Mouse (Mus musculus) embryonic facial prominence, embryonic 11.5 days (tissue): Measurements from ENCODE around the gene Nudt14. TPM values are rescaled to one million over a fixed set of nuclear protein-coding genes. Genes with fewer than 3 reads are reported as not detected.

Source experiments
- ATAC-seq: fragments of 200-750 bp; cut with Nextera tagmentation; replicated peaks from 2 replicates; pipeline ENCODE4 v1.8.0; 2017; ENCODE audit warnings: low read depth; ENCODE audit not compliant: insufficient number of reproducible peaks, low FRiP score, low TSS enrichment
- DNase-seq: peaks from one replicate; pipeline ENCODE4 v3.0.0-alpha.2; 2015; ENCODE audit warnings: low spot score
- H3K27ac ChIP-seq: fragments of 300-500 bp; sonication (generic); replicated peaks from 2 replicates; pipeline ENCODE4 v1.5.1; 2014; ENCODE audit warnings: mild to moderate bottlenecking, low read depth, low read length, control low read depth
- H3K27me3 ChIP-seq: fragments of 300-500 bp; sonication (generic); 2 replicates; pipeline ENCODE4 v1.6.1; 2014; ENCODE audit warnings: mild to moderate bottlenecking, low read length, moderate library complexity, mixed read lengths; ENCODE audit not compliant: control insufficient read depth, insufficient read depth
- H3K36me3 ChIP-seq: fragments of 300-500 bp; sonication (generic); replicated peaks from 2 replicates; pipeline ENCODE4 v1.6.1; 2014; ENCODE audit warnings: low read depth, mild to moderate bottlenecking, low read length, moderate library complexity, mixed read lengths; ENCODE audit not compliant: control insufficient read depth, insufficient read depth
- H3K4me1 ChIP-seq: fragments of 300-500 bp; sonication (generic); 2 replicates; pipeline ENCODE4 v1.6.1; 2014; ENCODE audit warnings: low read length, mixed read lengths; ENCODE audit not compliant: control insufficient read depth, insufficient read depth
- H3K4me2 ChIP-seq: fragments of 300-500 bp; sonication (generic); 2 replicates; pipeline ENCODE4 v1.6.1; 2014; ENCODE audit warnings: low read depth, mild to moderate bottlenecking, control low read depth, low read length, moderate library complexity
- H3K4me3 ChIP-seq: fragments of 300-500 bp; sonication (generic); 2 replicates; pipeline ENCODE4 v1.5.1; 2014; ENCODE audit warnings: low read depth, low read length, control low read depth
- H3K9ac ChIP-seq: fragments of 300-500 bp; sonication (generic); replicated peaks from 2 replicates; pipeline ENCODE4 v1.6.1; 2014; ENCODE audit warnings: mild to moderate bottlenecking, control low read depth, low read length
- H3K9me3 ChIP-seq: fragments of 300-500 bp; sonication (generic); replicated peaks from 2 replicates; pipeline ENCODE4 v1.6.1; 2016; ENCODE audit warnings: mild to moderate bottlenecking, low read length, inconsistent platforms, mixed read lengths; ENCODE audit not compliant: control insufficient read depth
- WGBS: fragments of 180-500 bp; shearing (Covaris S2); extraction: QIAGEN DNeasy Blood & Tissue Kit; methylation state at CpG from one replicate; pipeline ENCODE4 v1.1.7; 2014; 5-methylcytosine and 5-hydroxymethylcytosine counted together
- polyA plus RNA-seq: library from polyadenylated mRNA; unstranded; fragments of >200 nt; fragmentation: Nextera tagmentation; extraction: Ambion mirVana; gene quantifications from 2 replicates; pipeline ENCODE4 v1.2.1, GENCODE M21; 2014

The Nudt14 gene
- 75.8 and 83.4 TPM in 2 replicates for polyA plus RNA-seq

- peak; percentile 66 for ATAC-seq
- H3K9ac ChIP-seq = peak within 1 kb of the TSS; percentile 81
- no peaks in the 10 kb centered on the region for H3K36me3 ChIP-seq
- H3K4me2 ChIP-seq = peak within 1 kb of the TSS; percentile 62
- 1% methylated on average over 52 of the region's 58 CpGs for WGBS
- peak; percentile 82 for DNase-seq
- no peaks in the 10 kb centered on the region; the same call in 1 of the 2 replicates for H3K27me3 ChIP-seq
- H3K9me3 ChIP-seq = no peaks in the 10 kb centered on the region
- peak within 1 kb of the TSS; percentile 35 for H3K27ac ChIP-seq
- H3K4me3 ChIP-seq = peak within 1 kb of the TSS; percentile 75
- no peaks in the 10 kb centered on the region for H3K4me1 ChIP-seq
Observed at GRCm38 (mm10) chr12:112941776-112942713, at the start of gene Nudt14. Gene Nudt14 (minus strand): TSS chr12:112942124.

DNA sequence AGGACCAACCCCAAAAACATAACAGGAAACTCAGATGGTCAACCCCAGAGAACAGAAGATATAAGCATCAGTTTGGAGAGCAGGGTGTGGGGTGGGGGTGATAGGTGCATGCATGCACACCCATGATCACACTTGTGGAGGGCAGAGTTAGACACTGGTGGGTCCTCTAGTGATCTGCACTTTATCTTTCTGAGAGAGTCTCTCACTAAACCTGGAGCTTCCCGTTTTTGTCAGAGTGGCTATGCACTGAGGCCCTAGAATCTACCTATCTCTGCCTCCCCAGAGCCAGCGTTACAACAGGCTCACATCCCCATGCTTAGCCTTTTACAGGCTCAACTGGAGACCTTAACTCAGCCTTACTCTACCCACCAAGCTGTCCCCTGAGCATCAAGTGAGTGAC lies 49.5 kb upstream of the Nudt14 start:
- ATAC-seq (no peak), DNase-seq (no peak)
- Histone ChIP-seq H3K4me3 (no peak overlapping the region), H3K36me3 (peaks cover 4% of the 10 kb centered on the region), H3K9me3 (no peaks in the 10 kb centered on the region), H3K27me3 (no peaks in the 10 kb centered on the region), H3K27ac (no peak overlapping the region), H3K9ac (no peak overlapping the region), H3K4me2 (no peak overlapping the region), H3K4me1 (no peaks in the 10 kb centered on the region)
- WGBS = 90% methylated on average over 2 of the region's 2 CpGs

- no peaks in the 10 kb centered on the region for H3K4me1 ChIP-seq
- no peak overlapping the region for H3K4me2 ChIP-seq
- H3K4me3 ChIP-seq = no peak overlapping the region
- DNase-seq (no peak), ATAC-seq (no peak)
- peaks cover 7% of the 10 kb centered on the region for H3K36me3 ChIP-seq
- H3K9ac ChIP-seq = no peak overlapping the region
- H3K9me3 ChIP-seq = no peaks in the 10 kb centered on the region
- 92% methylated on average over 5 of the region's 5 CpGs for WGBS
- no peak overlapping the region for H3K27ac ChIP-seq
- no peaks in the 10 kb centered on the region for H3K27me3 ChIP-seq
Observed at GRCm38 (mm10) chr12:112990706-112991405, 48.9 kb upstream of the Nudt14 start.

GRCm38 (mm10) chr12:112987877-112988276 lies 46.0 kb upstream of the Nudt14 start:
- Histone ChIP-seq H3K4me3 (no peak overlapping the region), H3K4me2 (no peak overlapping the region), H3K36me3 (peaks cover 7% of the 10 kb centered on the region), H3K27ac (no peak overlapping the region), H3K9ac (no peak overlapping the region), H3K4me1 (no peaks in the 10 kb centered on the region), H3K9me3 (no peaks in the 10 kb centered on the region), H3K27me3 (no peaks in the 10 kb centered on the region)
- WGBS = 73% methylated on average over 6 of the region's 6 CpGs
- DNase-seq = peak; percentile 31
- ATAC-seq = no peak

GRCm38 (mm10) chr12:112985346-112985745 lies 43.4 kb upstream of the Nudt14 start:
- H3K27ac ChIP-seq = no peak overlapping the region
- H3K4me1 ChIP-seq = no peaks in the 10 kb centered on the region
- no peaks in the 10 kb centered on the region for H3K27me3 ChIP-seq
- no peak overlapping the region for H3K4me3 ChIP-seq
- no peak for ATAC-seq
- 90% methylated on average over 6 of the region's 6 CpGs for WGBS
- no peaks in the 10 kb centered on the region for H3K9me3 ChIP-seq
- no peak overlapping the region for H3K9ac ChIP-seq
- peaks cover 7% of the 10 kb centered on the region for H3K36me3 ChIP-seq
- DNase-seq = no peak
- H3K4me2 ChIP-seq = no peak overlapping the region

- Histone ChIP-seq H3K9ac (no peak overlapping the region), H3K36me3 (peaks cover 12% of the 10 kb centered on the region), H3K4me1 (no peaks in the 10 kb centered on the region), H3K4me2 (no peak overlapping the region), H3K27me3 (no peaks in the 10 kb centered on the region), H3K27ac (no peak overlapping the region), H3K4me3 (no peak overlapping the region), H3K9me3 (no peaks in the 10 kb centered on the region)
- DNase-seq = no peak
- ATAC-seq = no peak
- WGBS = 88% methylated on average over 2 of the region's 2 CpGs
Observed at GRCm38 (mm10) chr12:112982031-112982430, 40.1 kb upstream of the Nudt14 start.

GRCm38 (mm10) chr12:112977156-112977555 lies 35.2 kb upstream of the Nudt14 start:
- Histone ChIP-seq H3K9me3 (no peaks in the 10 kb centered on the region), H3K36me3 (peaks cover 10% of the 10 kb centered on the region), H3K27me3 (no peaks in the 10 kb centered on the region), H3K4me3 (peak overlapping the region; percentile 65), H3K27ac (peak overlapping the region; percentile 53), H3K9ac (peak overlapping the region; percentile 89), H3K4me1 (no peaks in the 10 kb centered on the region), H3K4me2 (peak overlapping the region; percentile 93)
- DNase-seq (no peak), ATAC-seq (no peak)
- WGBS = 44% methylated on average over 12 of the region's 12 CpGs
